Mouse (Mus musculus) intestine, embryonic 15.5 days (tissue): ENCODE data around the gene Trim72. TPM values are rescaled to one million over a fixed set of nuclear protein-coding genes. Genes with fewer than 3 reads are reported as not detected.

ENCODE experiments used
- polyA plus RNA-seq: library from polyadenylated mRNA; unstranded; fragments of >200 nt; fragmentation: Nextera tagmentation; extraction: Ambion mirVana; gene quantifications from 2 replicates; pipeline ENCODE4 v1.2.1, GENCODE M21; 2015

Gene Trim72
- polyA plus RNA-seq, 1 experiment from 2014 or later: 0.53 TPM

Other genes with a start within 250 kb of the Trim72 start
- gene Orai3, start 234.1 kb upstream of the Trim72 start, polyA plus RNA-seq: 22.9 and 25.5 TPM in 2 replicates
- gene Setd1a, start 227.3 kb upstream of the Trim72 start, polyA plus RNA-seq: 15.2 and 17.4 TPM in 2 replicates
- not detected in 2 replicates for gene Gm49388, start 218.3 kb upstream of the Trim72 start, polyA plus RNA-seq
- gene Hsd3b7, start 203.3 kb upstream of the Trim72 start, polyA plus RNA-seq: 28.0 and 31.2 TPM in 2 replicates
- 40.6 and 40.7 TPM in 2 replicates for gene Stx4a, start 179.7 kb upstream of the Trim72 start, polyA plus RNA-seq
- 3.2 and 3.4 TPM in 2 replicates for gene Stx1b, start 179.4 kb upstream of the Trim72 start, polyA plus RNA-seq
- 8.6 and 9.6 TPM in 2 replicates for gene Zfp646, start 127.7 kb upstream of the Trim72 start, polyA plus RNA-seq
- 15.5 and 15.6 TPM in 2 replicates for gene Zfp668, start 127.1 kb upstream of the Trim72 start, polyA plus RNA-seq
- gene Prss53, start 113.0 kb upstream of the Trim72 start, polyA plus RNA-seq: 1.7 and 2.3 TPM in 2 replicates
- gene Gm21974, start 108.5 kb upstream of the Trim72 start, polyA plus RNA-seq: not detected in 2 replicates
- gene Vkorc1, start 108.3 kb upstream of the Trim72 start, polyA plus RNA-seq: 203 and 241 TPM in 2 replicates
- gene Bckdk, start 99.9 kb upstream of the Trim72 start, polyA plus RNA-seq: 158 and 180 TPM in 2 replicates
- gene Kat8, start 91.4 kb upstream of the Trim72 start, polyA plus RNA-seq: 31.7 and 32.3 TPM in 2 replicates
- gene Prss8, start 73.8 kb upstream of the Trim72 start, polyA plus RNA-seq: 58.5 and 67.5 TPM in 2 replicates
- 8.2 and 9.6 TPM in 2 replicates for gene Prss36, start 57.2 kb upstream of the Trim72 start, polyA plus RNA-seq
- gene Fus, start 36.5 kb upstream of the Trim72 start, polyA plus RNA-seq: 306 and 315 TPM in 2 replicates
- gene Pycard, start 10.1 kb upstream of the Trim72 start, polyA plus RNA-seq: 418 and 480 TPM in 2 replicates
- gene Itgam, start 58.7 kb downstream of the Trim72 start, polyA plus RNA-seq: 2.1 TPM in 2 replicates
- gene Gm49368, start 58.7 kb downstream of the Trim72 start, polyA plus RNA-seq: not detected in 2 replicates
- gene Itgax, start 125.6 kb downstream of the Trim72 start, polyA plus RNA-seq: 0.58 and 0.59 TPM in 2 replicates
- gene Itgad, start 150.4 kb downstream of the Trim72 start, polyA plus RNA-seq: not detected in 2 replicates
- gene Cox6a2, start 202.4 kb downstream of the Trim72 start, polyA plus RNA-seq: 0.43 and 0.88 TPM in 2 replicates
- 17.4 and 17.6 TPM in 2 replicates for gene Armc5, start 233.4 kb downstream of the Trim72 start, polyA plus RNA-seq
- 5.7 and 6.1 TPM in 2 replicates for gene 9130023H24Rik, start 234.1 kb downstream of the Trim72 start, polyA plus RNA-seq
- 160 and 163 TPM in 2 replicates for gene Tgfb1i1, start 242.9 kb downstream of the Trim72 start, polyA plus RNA-seq